Mouse (Mus musculus) mouse trophoblast stem cell (cell line): ENCODE measurements around the gene Wdfy3.

Experiments
- in situ Hi-C, 2 experiments: fragments of 300-500 bp; cut with MseI, MboI; formaldehyde crosslinking; loops; 2 replicates in 1 of 2; 3 replicates in 1 of 2; pipeline ENCODE4 v1.15.1; 2025

Wdfy3 gene

DNA sequence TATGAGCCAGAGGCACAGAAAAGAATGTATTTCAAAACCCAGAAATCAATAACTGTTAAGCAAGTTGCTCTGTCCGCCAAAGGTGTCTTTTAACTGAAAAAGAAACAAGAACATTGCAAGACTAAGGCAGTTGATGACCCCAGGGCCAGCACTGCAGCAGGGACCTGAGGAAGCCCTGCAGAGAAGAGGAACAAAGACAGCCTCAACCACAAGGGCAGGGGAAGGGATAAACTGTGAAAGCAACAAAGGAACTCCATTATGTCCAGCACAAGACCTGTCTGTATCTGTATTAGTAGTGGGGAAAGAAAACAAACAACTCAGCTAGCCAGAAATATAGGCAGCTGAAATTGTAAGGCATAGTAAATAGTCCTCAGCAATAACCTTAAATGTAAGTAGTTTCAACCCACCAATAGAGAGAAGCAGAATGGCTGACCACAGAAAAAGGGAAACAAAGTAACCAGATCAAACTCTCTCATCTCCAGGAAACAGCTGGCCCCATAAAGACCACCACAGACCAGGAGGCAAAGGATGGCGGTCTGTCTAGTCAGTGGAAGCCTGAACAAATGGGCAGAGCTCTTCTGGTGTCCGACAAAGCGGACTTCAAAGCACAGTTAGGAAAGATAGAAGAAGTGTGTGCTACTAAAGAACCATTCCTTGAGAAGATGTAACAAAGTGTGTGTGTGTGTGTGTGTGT is 283.7 kb downstream of the Wdfy3 start:
- in situ Hi-C loops: no loop called here

DNA sequence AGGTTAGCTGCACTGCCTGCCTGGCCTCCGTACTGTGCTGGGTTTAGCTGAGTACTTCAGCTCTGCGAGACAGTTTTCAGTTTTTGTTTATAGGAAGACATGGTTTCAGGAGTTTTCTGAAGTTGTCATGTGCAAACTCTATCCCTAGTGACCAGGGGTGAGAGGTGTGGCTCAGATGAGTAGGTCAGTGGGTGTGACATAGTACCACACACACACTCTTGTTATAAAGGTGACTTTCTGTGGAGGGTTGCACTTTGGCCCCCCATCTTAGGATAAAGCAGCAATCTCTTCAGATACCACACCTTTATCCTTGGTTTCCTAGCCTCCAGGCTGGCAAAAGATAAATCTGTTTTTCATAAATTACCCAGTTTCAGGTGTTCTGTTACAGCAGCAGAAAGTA is 284.9 kb downstream of the Wdfy3 start:
- in situ Hi-C loops: no loop called here

DNA sequence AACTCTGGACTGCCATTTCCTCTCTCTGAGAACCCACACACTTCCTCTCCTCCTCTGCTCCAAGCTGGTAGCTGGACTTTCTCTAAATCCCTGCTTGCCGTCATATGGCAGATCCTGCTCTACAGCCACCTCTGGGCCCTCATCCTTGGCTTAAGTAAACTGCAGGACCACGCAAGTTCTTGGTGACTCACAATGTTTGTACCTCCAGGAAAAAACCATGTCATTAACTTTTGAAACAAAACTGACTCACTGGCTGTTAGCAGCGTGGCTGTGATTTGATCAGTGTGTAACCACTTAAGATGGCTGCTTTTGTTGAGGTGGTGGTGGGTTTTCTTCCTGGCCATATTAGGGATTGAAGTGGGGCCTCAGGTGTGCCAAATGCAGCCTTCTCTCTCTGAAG is 285.4 kb downstream of the Wdfy3 start:
- in situ Hi-C loops: no loop called here
